Mouse (Mus musculus) layer of hippocampus, adult 11-12 months (tissue): ENCODE results near the gene Hmgxb4.
A peak's percentile ranks its signal among the peaks of the same experiment; 100 is the strongest.
"Not testable (repeated sequence)": the region's sequence is repeated elsewhere in the genome, so short reads cannot be mapped to it uniquely, and the experiment has no call there.

Experiments used
- DNase-seq: peaks from one replicate; pipeline ENCODE4 v3.0.0; 2022; ENCODE audit warnings: low spot score

Hmgxb4 gene

DNA sequence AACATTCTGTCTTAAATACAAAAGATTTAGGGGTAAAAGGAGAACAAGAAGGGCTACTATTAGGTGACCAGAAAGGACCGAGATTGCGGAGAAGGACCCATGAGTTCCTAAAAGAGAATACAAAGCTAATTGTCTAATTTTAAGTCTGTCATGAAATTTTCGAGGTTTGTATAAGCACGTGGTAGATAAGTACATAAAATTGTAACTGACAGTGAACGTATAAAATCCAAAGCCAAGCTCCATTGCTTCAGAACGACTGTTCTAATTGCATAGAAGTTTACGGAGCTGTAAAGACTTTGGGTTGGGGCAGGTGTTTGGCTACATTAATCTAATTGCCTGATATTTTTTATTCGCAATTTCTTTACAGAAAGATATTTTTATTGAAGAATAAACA lies at the start of gene Hmgxb4:
TSS of gene Hmgxb4 (plus strand) at position 276 of the 394 bp plus-strand sequence.
- DNase-seq = no peak

DNA sequence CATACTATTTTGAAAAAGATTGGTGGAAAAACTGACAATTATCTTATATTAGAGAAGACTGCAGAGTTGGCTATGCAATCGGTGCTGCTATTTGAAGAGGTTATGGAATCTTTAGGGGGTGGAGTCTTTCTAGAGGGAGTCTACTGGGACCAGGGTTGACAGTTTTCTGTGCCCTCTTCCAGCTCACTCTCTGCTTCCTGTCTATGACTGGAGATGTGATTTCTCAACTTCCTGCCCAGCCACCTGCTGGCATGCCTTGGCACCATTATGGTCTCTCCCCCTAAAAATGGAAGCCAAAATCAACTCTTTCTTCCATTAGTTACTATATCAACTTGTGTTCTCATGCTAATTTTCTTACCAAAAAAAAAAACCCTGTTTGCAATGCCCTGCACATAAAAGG lies 43.7 kb upstream of the Hmgxb4 start:
- DNase-seq = no peak

DNA sequence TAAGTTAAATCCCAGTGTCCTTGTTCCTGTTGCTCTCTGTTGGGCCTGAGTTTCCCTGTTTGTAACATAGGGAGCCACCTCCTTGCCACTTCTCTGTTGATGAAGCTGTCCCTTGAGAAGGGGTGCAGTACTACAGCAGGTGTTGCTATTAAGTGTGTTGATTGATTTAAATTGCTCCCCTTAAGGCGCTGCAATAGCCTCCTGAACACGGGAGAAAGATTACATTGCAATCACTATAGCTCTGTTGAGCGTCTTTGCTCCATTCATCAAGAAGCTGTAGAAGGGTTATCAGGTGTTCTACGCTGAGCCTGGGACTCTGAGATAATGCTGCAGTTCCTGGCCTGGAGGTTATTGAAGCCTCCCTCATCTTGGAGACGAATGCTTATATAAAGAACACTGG lies 29.2 kb upstream of the Hmgxb4 start:
- no peak for DNase-seq

DNA sequence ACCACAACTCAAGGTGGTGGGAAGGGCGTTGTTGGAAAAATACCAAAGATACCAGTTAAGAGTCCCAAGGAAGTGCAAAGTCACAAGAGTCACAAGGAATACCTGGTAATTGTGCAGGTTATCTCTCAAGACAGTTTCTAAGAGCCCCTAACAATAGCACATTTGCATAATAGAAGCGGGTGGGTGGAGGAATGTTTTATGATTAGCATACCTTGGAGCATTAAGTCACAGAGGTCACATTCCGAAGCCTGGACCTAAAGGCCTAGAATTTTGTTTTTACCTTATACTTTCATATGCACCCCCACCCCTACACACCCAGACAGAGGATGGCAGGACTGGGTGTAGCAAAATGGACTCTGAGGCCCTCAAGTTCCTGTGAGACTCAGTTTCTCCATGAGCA lies 22.9 kb upstream of the Hmgxb4 start:
- DNase-seq = not testable (repeated sequence)

DNA sequence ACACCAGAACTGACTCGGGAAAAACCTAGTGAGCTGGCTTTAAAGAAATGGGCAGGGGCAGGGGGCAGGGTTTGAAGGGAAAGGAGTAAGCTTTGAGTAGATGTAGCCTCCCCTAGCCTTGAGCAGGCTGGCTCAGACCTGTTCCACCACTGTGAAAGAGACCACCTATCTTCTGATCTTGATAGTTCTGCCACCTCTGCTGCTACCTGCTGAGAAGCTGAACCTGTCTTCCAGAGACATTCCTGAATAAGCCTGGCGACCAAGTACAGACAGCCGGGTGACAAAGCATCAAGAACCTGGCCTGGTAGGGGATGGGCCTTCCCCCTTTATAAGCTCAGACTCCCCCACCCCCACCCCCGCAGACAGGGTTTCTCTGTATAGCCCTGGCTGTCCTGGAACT lies 21.5 kb upstream of the Hmgxb4 start:
- no peak for DNase-seq

DNA sequence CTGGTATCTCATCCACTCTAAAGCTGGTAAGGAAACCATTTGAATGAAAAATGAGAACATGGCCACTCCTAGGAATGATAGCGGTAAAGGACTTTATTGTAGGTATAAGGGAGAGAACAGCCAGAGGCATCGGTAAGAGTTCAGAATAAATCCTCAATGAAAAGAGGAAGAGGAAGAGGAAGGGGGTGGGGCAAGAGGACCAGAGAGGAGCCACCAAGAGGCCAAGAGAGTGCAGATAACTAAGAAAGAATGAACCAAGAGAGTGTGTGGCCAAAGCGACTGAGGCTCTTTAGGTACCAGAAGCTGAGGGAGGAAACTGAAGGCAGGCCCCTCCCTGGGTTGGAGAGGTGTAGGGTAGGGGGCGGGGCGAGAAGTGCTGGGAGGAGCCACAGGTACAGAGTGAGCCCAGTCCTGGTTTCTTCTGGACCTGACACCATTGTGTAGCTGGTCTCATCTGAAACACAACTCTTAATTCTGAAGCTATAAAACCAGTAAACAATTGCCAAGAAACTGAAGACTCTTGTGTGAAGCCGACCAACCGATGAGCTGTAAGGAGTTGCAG lies 20.8 kb upstream of the Hmgxb4 start:
- no peak for DNase-seq

DNA sequence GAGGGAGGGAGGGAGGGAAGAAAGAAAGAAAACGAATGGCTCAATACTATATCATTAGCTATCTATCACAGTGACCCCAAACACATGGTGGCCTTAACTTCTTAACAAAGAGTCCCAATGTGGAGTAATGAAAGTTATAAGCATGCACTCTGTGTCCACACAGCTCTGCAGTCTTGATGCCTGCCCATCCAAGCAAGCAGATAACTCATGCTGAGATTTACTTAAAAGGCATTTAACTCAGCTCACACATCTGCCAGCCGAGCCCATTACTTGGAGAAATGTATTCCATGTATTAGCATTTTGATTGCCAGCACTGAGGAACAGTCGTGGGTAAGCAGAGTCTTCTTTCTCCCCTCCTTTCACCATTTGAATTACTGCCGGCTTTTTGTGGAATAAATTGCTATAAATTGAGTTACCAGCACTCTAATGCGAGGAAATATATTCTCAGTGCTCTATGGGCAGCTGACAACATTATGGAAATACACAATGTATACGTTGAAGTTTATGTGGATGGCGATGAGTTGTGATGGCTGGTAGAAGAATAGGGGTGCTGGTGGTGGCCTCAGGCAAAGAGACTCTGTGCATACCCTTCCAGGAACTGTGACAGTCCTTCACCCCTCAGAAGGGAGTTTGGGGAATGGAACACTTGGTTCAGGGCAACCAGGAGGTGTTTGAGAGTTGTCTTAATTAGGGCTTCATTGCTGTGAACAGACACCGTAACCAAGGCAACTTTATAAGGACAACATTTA lies 19.9 kb upstream of the Hmgxb4 start:
- no peak for DNase-seq

DNA sequence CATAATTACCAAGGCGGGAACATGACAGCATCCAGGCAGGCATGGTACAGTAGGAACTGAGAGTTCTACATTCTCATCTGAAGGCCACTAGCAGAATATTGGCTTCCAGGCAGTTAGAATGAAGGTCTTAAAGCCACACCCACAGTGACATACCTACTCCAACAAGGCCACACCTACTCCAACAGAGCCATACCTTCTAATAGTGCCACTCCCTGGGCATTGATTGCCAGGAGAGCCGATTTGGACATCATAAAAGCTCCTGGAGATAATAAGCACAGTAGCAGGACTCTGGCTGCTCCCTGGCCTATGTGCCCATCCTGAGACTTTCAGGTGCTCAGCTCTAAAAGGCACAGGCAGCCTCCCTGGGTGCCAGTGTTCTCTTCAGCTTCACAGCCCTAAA lies 19.3 kb upstream of the Hmgxb4 start:
- no peak for DNase-seq

DNA sequence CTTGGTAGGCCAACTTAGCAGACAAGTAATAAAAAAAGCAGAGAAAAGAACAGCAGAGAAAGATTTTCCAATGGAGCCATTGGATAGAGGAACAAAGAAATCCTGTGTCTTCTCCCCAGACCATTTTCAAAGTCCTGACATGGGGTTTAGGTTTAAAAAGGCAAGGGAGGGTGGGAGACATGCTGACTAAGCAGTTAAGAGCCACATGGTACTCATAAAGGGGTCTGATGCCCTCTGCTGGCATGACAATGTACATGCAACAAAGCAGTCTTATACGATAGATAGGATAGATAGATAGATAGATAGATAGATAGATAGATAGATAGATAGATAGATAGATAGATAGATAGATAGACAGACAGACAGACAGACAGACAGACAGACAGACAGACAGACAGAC lies 15.7 kb upstream of the Hmgxb4 start:
- DNase-seq = no peak

DNA sequence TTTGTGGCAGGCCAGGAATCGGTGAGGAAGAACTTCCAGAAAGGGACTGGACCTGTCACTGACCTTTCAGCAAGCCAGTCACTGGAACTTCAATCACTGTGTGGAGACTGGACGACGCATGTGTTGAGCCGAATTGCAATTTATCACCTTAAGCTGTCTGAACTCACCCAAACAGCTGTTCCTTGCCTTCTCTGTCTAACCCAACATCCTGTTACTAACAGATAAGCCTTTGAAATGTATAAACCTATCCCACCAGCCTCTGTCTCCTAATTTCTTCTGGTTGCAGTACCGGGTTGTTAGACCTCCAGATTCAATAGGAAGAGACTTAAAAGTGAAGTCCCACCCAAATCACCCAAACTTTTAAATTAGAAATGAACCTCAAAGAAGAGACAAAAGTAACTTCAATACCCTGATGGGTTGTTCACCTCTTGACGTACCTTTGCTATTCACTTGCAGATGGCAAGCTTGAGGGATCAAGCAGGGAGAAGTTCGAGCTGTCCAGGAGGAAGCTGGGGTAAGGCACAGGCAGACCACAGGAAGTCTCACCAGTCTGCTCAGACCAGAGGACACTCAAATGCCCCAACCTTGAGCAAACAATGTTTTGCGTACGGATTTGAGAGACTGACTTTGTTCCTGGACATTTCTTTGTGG lies 13.0 kb upstream of the Hmgxb4 start:
- DNase-seq = no peak

DNA sequence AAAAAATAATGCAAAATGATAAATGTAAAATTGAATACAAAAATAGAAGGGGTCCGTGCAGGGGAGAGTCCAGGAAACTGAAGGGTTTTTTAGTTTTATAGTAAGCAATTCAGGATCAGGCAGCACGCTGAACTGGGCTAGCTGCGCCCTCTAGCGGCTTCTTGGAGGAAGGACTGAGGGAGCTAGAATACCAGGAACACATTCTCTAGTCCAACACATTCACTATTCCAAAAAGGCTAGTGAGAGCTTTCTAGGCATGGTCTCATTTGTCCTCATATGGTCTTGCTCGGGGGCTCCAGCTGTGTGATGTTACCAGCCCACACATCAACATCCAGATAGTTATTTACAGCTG lies 12.5 kb upstream of the Hmgxb4 start:
- DNase-seq = peak; percentile 60

DNA sequence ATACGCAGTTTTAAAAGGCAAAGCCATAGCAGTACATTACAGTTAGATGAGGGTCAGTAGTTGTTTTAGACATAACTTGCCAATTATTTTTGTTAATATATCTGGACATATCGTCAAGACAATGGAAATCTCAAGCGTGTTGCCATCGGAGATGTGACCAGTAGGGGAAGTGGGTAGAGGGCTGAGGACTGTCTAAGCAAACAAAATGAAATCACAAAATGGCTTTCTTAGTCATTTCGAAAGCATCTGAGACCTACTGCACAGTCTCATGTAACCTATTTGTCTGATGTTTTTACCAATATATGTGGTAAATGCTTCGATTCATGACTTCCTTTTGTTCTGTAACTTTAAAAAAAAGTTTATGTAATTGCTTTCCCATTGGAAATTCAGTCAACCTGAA lies 11.3 kb upstream of the Hmgxb4 start:
- DNase-seq = no peak

DNA sequence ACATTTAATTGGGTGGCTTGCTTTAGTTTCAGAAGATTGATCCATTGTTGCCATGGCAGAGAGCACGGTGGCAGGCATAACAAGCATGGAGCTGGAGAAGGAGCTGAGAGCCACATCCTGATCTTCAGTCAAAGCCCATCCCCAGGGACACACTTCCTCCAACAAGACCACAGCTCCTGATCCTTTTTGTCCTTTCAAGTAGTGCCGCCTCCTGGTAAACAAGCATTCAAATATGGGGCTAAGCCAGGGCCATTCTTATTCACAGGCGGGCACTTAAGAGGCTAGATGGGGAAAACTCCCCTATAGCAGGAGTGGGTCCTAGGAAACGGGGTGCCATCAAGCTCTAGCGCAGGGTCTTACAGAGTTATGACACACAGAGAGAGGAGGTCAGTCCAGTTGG lies 5.7 kb upstream of the Hmgxb4 start:
- DNase-seq = no peak

DNA sequence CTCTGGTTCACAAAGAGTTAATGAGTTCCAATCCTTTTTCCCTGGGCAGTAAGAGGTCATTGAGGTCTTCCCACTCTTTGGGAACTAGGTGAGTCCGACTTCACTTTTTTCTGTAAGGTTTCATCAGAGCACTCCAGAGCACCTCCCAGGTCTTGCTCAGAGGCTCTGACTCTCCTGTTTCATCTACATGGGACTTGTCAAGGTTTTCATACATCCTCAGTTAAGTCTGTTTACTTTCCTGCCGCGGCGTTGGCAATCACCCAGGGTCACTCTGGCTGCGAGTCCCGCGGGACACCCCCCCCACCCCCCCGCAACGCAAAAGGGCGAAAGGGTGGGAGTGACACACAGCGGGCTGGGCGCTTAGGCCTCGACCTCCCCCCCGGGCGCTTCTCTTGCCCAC lies 3.1 kb upstream of the Hmgxb4 start:
- DNase-seq = no peak

DNA sequence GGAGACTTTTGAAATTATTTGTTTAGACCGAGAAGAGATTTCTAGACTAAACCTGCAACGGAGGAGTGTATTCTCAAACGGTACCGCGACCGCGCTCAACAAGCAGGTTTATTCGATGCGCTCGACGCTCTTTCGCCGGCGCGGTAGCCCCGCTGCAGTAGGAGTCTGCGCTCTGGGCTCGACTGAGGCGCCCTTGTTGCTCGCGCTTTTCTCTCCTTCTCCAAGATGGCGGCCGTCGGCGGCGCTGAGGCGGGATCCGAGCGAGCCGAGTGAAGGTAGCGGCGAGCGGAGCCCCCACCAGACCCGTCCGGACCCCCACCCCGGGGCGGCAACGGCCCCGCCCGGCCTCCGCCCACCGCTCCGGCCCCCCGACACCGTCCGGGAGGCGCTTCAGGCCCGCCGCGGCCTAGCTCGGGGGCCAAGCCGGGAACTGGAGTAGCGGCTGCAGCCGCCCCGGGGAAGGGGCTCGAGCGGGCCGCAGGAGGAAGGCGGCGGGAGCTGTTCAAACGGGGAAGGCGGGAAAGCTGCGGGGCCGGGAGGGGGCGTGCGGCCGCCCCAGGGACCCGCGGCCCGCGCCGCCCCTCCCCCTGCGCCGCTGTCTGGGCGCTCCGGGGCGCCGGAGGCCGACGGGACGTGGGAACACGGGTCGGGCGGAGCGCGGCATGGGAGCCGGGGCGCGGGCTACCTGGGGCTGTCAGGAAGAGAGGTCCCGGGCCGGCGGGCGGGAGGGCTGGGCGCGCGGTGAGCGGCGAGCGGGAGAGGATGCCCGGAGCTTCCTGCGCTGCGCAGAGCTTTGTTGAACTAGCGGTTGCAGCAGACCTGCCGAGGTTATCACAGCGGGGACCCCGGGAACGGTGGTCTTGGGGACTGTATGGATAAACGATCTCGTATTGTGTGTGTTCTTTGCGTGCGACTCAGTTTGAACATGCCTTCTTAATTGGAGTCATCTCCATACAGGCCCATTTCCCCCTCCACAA lies 607 bp downstream of the Hmgxb4 start:
- peak; percentile 84 for DNase-seq

DNA sequence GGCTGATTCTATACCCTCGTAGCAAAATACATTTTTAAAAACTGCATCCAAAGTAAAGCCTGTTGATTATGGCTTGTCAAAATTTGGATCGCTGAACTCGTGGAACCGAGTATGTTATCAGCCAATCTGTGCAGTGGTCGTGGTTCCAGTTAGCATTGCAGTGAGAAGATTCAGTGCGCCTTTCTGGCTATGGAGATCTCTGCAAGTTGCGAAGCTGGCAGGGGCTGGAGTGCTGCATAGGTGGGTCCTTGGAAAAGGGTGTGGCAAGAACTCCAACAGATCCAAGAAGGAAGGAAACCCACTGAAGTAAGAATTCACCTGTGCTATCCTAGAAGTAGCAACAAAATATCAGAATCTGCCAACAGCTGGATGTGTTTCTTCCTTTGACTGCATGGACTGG lies 1.4 kb downstream of the Hmgxb4 start:
- DNase-seq = no peak

DNA sequence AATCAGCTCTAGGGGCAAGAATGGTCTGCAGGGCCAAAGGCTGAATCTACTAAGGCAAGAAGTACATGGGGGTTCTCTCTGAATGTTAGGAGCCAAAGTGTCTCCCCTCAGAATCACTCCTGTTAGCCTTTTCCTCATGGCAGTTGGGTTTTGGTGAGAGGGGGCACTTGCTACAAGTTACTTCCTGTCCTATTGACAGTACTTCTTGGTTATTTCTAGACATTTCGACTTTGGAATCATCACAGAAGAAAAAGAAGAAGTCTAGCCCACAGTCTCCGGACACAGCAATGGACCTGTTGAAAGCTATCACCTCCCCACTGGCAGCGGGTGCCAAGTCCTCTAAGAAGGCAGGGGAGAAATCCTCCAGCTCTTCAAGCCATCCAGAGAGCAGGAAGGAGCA lies 7.3 kb downstream of the Hmgxb4 start:
- DNase-seq = no peak

DNA sequence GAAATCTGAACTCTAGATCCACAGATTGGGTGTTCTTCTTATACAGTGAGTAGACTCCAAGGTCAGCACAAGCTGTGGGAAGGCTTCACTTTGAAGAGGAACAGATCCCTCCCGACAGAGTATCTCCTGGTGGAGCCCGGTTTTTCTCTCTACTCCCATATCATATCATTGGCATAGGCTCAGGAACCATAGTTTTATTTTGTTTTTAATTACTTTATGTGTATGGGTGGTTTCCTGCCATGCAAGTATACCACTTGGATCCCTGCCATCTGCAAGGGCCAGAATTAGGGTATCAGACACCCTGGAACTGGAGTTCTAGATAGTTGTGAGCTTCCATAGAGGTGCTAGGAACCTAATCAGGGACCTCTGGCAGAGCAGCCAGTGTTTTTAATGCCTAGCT lies 15.7 kb downstream of the Hmgxb4 start:
- DNase-seq = no peak

DNA sequence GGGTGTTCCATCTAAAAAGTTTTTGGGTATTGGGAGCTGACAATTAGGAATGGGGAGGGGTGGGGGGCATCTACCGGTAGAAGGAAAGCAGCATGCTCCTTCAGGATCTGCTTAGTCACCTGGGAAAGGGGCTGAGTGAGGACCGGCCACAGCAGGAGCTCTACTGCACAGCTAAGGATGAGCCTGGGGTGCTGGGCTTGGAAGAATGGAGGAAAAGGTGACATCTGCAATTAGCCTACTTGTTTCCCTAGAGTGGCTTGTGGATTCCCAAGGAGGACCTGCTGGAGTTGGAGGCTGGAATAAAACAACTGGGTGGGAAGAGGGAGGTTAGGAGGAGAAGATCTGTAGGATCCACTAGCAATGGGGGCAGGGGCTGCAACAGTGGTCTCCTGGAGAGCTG lies 20.4 kb downstream of the Hmgxb4 start:
- no peak for DNase-seq

DNA sequence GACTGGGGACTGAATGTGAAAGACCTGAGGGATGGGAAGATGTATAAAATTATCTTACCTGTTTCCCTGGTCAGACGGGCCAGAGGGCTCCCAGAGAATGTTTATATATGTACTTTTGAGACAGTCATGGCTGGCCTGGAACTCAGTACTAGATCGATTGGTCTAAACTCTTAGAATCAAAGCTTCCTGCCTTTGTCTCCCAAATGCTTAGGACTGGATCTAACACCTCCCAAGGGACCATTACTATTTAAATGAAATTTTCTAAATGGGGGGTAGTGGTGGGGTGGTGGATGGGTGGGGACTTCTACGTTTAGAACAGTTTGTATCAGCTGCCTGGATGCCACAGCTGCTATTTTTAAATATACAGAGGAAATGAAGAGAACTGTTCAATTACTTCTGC lies 20.8 kb downstream of the Hmgxb4 start:
- DNase-seq = no peak

DNA sequence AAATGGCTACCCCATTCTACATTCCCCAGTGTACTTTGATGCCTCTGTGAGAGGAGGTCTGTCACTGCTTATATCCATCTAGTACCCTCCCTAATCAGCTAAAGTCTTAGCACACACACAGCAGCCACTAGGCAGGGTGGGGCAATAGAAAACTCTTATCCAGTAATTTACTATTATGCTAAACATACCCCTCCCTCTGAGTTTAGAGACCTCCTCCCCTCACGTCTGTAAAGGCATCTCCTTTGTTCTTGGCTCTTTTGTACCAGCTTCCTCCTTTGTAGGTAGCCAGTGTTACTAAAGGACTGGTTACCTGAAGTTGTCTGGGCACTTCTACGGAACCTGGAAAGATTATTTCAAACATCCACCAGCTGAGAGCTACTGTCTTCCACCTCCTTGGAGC lies 22.8 kb downstream of the Hmgxb4 start:
- DNase-seq = no peak

DNA sequence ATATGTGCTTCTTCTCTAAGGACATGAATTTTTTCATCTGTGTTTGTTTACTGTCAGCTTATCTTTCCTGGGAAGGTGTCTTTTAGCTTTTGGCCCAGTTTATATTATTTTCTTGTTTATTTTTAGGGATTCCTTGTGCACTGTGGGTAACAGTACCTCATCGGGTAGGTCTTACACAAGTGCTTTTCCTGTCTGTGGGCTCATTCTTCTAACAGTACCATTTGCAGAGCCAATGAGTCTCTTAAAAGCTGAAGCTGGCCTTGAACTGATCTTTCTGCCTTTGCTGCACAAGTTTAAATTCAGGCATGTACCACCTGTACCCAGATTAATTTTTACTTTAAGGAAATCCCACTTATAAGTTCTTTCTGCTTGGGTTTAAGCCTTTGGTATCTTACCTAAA lies 23.3 kb downstream of the Hmgxb4 start:
- no peak for DNase-seq
